Mouse (Mus musculus): ENCODE measurements around the gene Nop56. TPM values are rescaled to one million over a fixed set of nuclear protein-coding genes. Genes with fewer than 3 reads are reported as not detected.
A peak's percentile ranks its signal among the peaks of the same experiment; 100 is the strongest.

The Nop56 gene
- total RNA-seq, 1 experiment = 1,148 TPM

DNA sequence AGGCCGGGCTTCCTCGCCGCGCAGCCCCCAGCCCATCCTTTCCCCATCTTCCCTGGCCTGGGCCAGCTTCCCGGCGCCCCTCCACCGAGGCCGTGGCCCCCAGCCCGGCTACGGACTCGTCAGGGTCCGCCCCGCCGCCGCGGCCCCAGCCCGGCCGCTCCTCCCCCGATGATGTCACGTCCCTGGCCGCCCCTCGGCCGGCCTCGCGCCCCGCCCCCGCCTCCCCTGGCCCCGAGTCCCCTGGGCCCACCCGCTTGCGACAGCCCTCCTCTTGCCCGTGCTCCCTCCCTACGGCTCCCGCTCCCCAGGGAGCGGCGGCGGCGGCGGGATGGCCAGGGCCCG lies 20.7 kb downstream of the Nop56 start, which contains the start of gene Ebf4:
TSS of gene Ebf4 (plus strand) at position 234 of the 342 bp plus-strand sequence.
- DNase-seq (ENCODE audit: low read depth, low spot score) = peak; percentile 39
- Histone ChIP-seq H3K9ac (ENCODE audit: insufficient read depth, low read depth, low read length, poor library complexity, severe bottlenecking) (peak within 1 kb of the TSS; percentile 63), H3K36me3 (ENCODE audit: control insufficient read depth, insufficient read depth, low read length, poor library complexity, severe bottlenecking) (no peaks in the 10 kb centered on the region), H3K4me3 (ENCODE audit: insufficient read depth in 1 of 2, low read depth in 1 of 2, low read length in 2 of 2, poor library complexity in 1 of 2, severe bottlenecking in 1 of 2) (peak within 1 kb of the TSS; percentile 82 to 85), H3K9me3 (ENCODE audit: control insufficient read depth, insufficient read depth, low read depth, low read length) (no peaks in the 10 kb centered on the region), H3K4me1 (ENCODE audit: control insufficient read depth in 2 of 2, insufficient read depth in 2 of 2, low read length in 2 of 2, poor library complexity in 1 of 2) (peaks cover 0 to 7% of the 10 kb centered on the region in 2 experiments; a peak in 1 of 4 replicates), H3K27ac (ENCODE audit: insufficient read depth, low read depth, low read length, poor library complexity, severe bottlenecking) (no peak within 1 kb of the TSS)
- in situ Hi-C loops (cut with MboI; ENCODE audit: low sequenced_read_pairs in 2 of 2, unreplicated experiment in 2 of 2) = no loop called here
- TF ChIP-seq ZC3H11A (IDR thresholded peaks at IDR 0.05; ENCODE audit: borderline replicate concordance, low read depth, low read length) (no peak), ZNF384 (IDR thresholded peaks at IDR 0.05; ENCODE audit: low read depth, low read length) (no peak), HCFC1 (IDR thresholded peaks at IDR 0.05; ENCODE audit: borderline replicate concordance, insufficient read depth, low read length) (no peak), CHD2 (IDR thresholded peaks at IDR 0.05; ENCODE audit: low read depth, low read length) (no peak), MAFK (IDR thresholded peaks at IDR 0.05; ENCODE audit: insufficient read depth, low read depth, low read length) (no peak)

DNA sequence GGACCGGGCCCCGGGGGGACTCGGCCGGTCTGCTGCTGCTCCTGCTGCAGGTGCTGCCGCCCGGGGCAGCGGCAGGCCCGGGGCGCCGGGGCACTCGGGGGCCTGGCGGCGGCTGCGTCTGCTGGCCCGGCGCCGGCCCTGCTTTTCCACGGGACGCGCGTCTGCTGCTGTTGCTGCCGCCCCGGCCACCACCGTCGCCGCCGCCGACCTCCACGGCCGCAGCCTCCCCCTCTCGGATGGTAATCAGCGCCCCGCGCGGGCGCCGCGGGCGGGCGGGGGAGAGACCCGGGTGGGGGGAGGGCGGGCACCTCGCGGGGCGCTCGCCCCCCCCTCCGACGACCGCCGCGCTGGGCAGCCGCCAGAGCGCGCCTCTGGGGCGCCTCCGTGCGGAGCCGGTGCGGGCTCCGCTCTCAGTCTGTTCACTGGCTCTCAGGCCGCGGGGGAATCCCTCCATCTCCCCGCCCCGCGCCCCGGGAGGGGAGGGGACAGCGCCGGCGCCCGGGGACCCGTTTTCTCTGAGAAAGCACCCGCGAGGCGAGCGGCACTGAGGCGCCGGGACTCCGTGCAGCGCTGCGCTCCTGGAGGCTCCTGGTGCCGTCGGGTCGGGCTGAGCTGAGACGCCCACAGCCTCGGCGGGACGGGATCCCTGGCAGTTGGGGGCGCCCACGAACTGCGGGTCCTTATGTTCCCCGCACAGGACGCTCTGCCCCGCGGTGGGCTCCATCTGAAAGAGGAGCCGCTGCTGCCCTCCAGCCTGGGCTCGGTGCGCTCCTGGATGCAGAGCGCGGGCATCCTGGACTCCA lies 21.3 kb downstream of the Nop56 start:
- H3K4me1 ChIP-seq (ENCODE audit: control insufficient read depth in 2 of 2, insufficient read depth in 2 of 2, low read length in 2 of 2, poor library complexity in 1 of 2) = peaks cover 0 to 7% of the 10 kb centered on the region in 2 experiments; a peak in 1 of 4 replicates
- peak overlapping the region; percentile 82 to 85 for H3K4me3 ChIP-seq (ENCODE audit: insufficient read depth in 1 of 2, low read depth in 1 of 2, low read length in 2 of 2, poor library complexity in 1 of 2, severe bottlenecking in 1 of 2)
- TF ChIP-seq HCFC1 (IDR thresholded peaks at IDR 0.05; ENCODE audit: borderline replicate concordance, insufficient read depth, low read length) (no peak), ZNF384 (IDR thresholded peaks at IDR 0.05; ENCODE audit: low read depth, low read length) (no peak), MAFK (IDR thresholded peaks at IDR 0.05; ENCODE audit: insufficient read depth, low read depth, low read length) (no peak), CHD2 (IDR thresholded peaks at IDR 0.05; ENCODE audit: low read depth, low read length) (no peak), ZC3H11A (IDR thresholded peaks at IDR 0.05; ENCODE audit: borderline replicate concordance, low read depth, low read length) (no peak)
- no peak overlapping the region for H3K27ac ChIP-seq (ENCODE audit: insufficient read depth, low read depth, low read length, poor library complexity, severe bottlenecking)
- peak overlapping the region; percentile 63 for H3K9ac ChIP-seq (ENCODE audit: insufficient read depth, low read depth, low read length, poor library complexity, severe bottlenecking)
- no peaks in the 10 kb centered on the region for H3K36me3 ChIP-seq (ENCODE audit: control insufficient read depth, insufficient read depth, low read length, poor library complexity, severe bottlenecking)
- DNase-seq (ENCODE audit: low read depth, low spot score) = no peak
- H3K9me3 ChIP-seq (ENCODE audit: control insufficient read depth, insufficient read depth, low read depth, low read length) = no peaks in the 10 kb centered on the region
- in situ Hi-C loops (cut with MboI; ENCODE audit: low sequenced_read_pairs in 2 of 2, unreplicated experiment in 2 of 2) = no loop called here

DNA sequence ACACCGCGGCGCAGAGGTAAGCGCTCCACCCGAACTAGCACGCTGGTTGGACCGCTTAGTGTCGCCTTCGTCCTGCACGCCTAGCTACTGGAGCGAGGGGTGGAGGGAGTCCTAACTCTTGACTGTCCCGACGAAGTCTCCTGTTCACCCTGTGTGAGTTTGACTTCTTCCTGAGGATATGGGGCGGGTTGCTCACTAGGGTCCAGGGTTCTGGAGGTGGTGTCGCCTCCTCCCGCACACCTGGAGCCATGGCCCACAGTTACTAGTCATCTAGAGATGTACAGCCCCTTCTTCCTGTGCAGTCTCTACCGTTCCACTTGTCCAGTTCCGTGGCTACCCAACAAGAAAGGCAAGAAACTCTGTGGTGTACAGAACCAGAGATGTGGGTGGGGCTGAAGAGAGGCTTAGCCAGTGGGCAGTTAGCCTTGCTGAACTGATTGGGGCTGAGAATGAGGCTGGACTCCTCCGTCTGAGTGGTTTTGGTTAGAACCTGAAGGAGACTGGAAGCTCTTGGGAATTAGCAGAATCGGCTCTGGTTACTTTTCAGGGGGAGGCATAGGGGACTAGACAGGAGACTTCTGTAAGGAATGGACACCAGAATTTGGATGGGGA lies 22.0 kb downstream of the Nop56 start:
- in situ Hi-C loops (cut with MboI; ENCODE audit: low sequenced_read_pairs in 2 of 2, unreplicated experiment in 2 of 2) = no loop called here
- DNase-seq (ENCODE audit: low read depth, low spot score) = peak; percentile 29

DNA sequence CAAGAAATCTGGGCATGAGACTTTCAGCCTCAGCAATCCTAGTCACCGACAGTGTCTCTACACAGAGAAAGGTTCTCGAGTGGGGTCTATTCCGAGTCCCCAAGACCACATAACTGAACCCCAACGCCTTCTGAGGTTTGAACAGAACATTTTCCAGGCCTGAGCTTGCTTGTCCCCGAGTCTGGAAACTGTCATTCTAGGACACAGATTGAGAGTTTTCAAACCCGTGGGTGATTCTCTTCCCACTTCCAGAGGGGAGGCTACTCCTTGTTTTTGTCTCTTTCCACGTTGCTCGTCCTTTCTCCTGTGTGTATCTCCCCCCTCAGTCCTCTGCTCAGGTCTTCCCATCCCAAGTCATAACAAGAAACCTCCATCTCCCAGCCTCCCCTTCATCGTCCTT lies 23.4 kb downstream of the Nop56 start:
- in situ Hi-C loops (cut with MboI; ENCODE audit: low sequenced_read_pairs in 2 of 2, unreplicated experiment in 2 of 2) = no loop called here
- H3K9ac ChIP-seq (ENCODE audit: insufficient read depth, low read depth, low read length, poor library complexity, severe bottlenecking) = no peak overlapping the region
- no peaks in the 10 kb centered on the region for H3K9me3 ChIP-seq (ENCODE audit: control insufficient read depth, insufficient read depth, low read depth, low read length)

More for the DNA sequence above, 22.0 kb downstream of the Nop56 start:
- Histone ChIP-seq H3K4me1 (ENCODE audit: control insufficient read depth in 2 of 2, insufficient read depth in 2 of 2, low read length in 2 of 2, poor library complexity in 1 of 2) (peaks cover 0 to 5% of the 10 kb centered on the region in 2 experiments; a peak in 1 of 4 replicates), H3K4me3 (ENCODE audit: insufficient read depth in 1 of 2, low read depth in 1 of 2, low read length in 2 of 2, poor library complexity in 1 of 2, severe bottlenecking in 1 of 2) (peak overlapping the region; percentile 82 to 85), H3K36me3 (ENCODE audit: control insufficient read depth, insufficient read depth, low read length, poor library complexity, severe bottlenecking) (no peaks in the 10 kb centered on the region), H3K9me3 (ENCODE audit: control insufficient read depth, insufficient read depth, low read depth, low read length) (no peaks in the 10 kb centered on the region), H3K9ac (ENCODE audit: insufficient read depth, low read depth, low read length, poor library complexity, severe bottlenecking) (peak overlapping the region; percentile 63), H3K27ac (ENCODE audit: insufficient read depth, low read depth, low read length, poor library complexity, severe bottlenecking) (no peak overlapping the region)
- TF ChIP-seq HCFC1 (IDR thresholded peaks at IDR 0.05; ENCODE audit: borderline replicate concordance, insufficient read depth, low read length) = no peak
- TF ChIP-seq CHD2 (IDR thresholded peaks at IDR 0.05; ENCODE audit: low read depth, low read length) = no peak
- no peak for TF ChIP-seq ZC3H11A (IDR thresholded peaks at IDR 0.05; ENCODE audit: borderline replicate concordance, low read depth, low read length)
- no peak for TF ChIP-seq MAFK (IDR thresholded peaks at IDR 0.05; ENCODE audit: insufficient read depth, low read depth, low read length)
- TF ChIP-seq ZNF384 (IDR thresholded peaks at IDR 0.05; ENCODE audit: low read depth, low read length) = no peak

More for the DNA sequence above, 23.4 kb downstream of the Nop56 start:
- DNase-seq (ENCODE audit: low read depth, low spot score) = no peak
- H3K27ac ChIP-seq (ENCODE audit: insufficient read depth, low read depth, low read length, poor library complexity, severe bottlenecking) = no peak overlapping the region
- no peak for TF ChIP-seq HCFC1 (IDR thresholded peaks at IDR 0.05; ENCODE audit: borderline replicate concordance, insufficient read depth, low read length)
- no peak for TF ChIP-seq MAFK (IDR thresholded peaks at IDR 0.05; ENCODE audit: insufficient read depth, low read depth, low read length)
- TF ChIP-seq CHD2 (IDR thresholded peaks at IDR 0.05; ENCODE audit: low read depth, low read length) = no peak
- no peak for TF ChIP-seq ZNF384 (IDR thresholded peaks at IDR 0.05; ENCODE audit: low read depth, low read length)
- no peak for TF ChIP-seq ZC3H11A (IDR thresholded peaks at IDR 0.05; ENCODE audit: borderline replicate concordance, low read depth, low read length)
- no peak overlapping the region for H3K4me3 ChIP-seq (ENCODE audit: insufficient read depth in 1 of 2, low read depth in 1 of 2, low read length in 2 of 2, poor library complexity in 1 of 2, severe bottlenecking in 1 of 2)
- H3K36me3 ChIP-seq (ENCODE audit: control insufficient read depth, insufficient read depth, low read length, poor library complexity, severe bottlenecking) = no peaks in the 10 kb centered on the region
- H3K4me1 ChIP-seq (ENCODE audit: control insufficient read depth in 2 of 2, insufficient read depth in 2 of 2, low read length in 2 of 2, poor library complexity in 1 of 2) = peaks cover 0 to 5% of the 10 kb centered on the region in 2 experiments; a peak in 1 of 4 replicates
